Mouse (Mus musculus): ENCODE measurements around the gene Psd. TPM values are rescaled to one million over a fixed set of nuclear protein-coding genes. Genes with fewer than 3 reads are reported as not detected.

The Psd gene
- total RNA-seq, 2 experiments from 2014 or later, result 0.36 TPM; not detected in 1

GRCm38 (mm10) chr19:46308706-46309435 is 18.1 kb downstream of the Psd start:
- peak; percentile 52 for ATAC-seq (ENCODE audit: poor library complexity, severe bottlenecking)

GRCm38 (mm10) chr19:46308303-46308702 is 18.7 kb downstream of the Psd start:
- no peak for ATAC-seq (ENCODE audit: poor library complexity, severe bottlenecking)

GRCm38 (mm10) chr19:46307781-46308180 is 19.2 kb downstream of the Psd start:
- ATAC-seq (ENCODE audit: poor library complexity, severe bottlenecking), result no peak

GRCm38 (mm10) chr19:46306751-46307289 is 20.1 kb downstream of the Psd start:
- no peak for ATAC-seq (ENCODE audit: poor library complexity, severe bottlenecking)

GRCm38 (mm10) chr19:46306268-46306610 is 20.7 kb downstream of the Psd start:
- no peak for ATAC-seq (ENCODE audit: poor library complexity, severe bottlenecking)

- peak; percentile 67 for ATAC-seq (ENCODE audit: poor library complexity, severe bottlenecking)
Observed at GRCm38 (mm10) chr19:46305432-46306267, 21.3 kb downstream of the Psd start.

- ATAC-seq (ENCODE audit: poor library complexity, severe bottlenecking), result peak; percentile 30
Observed at GRCm38 (mm10) chr19:46304908-46305333, 22.0 kb downstream of the Psd start.

GRCm38 (mm10) chr19:46304216-46304841 is 22.6 kb downstream of the Psd start, which contains the start of gene Nfkb2:
Gene Nfkb2, plus strand, starts transcription at chr19:46304320.
- ATAC-seq (ENCODE audit: poor library complexity, severe bottlenecking), result peak; percentile 73

- ATAC-seq (ENCODE audit: poor library complexity, severe bottlenecking), result no peak
Observed at GRCm38 (mm10) chr19:46303251-46304215, 23.4 kb downstream of the Psd start.

- ATAC-seq (ENCODE audit: poor library complexity, severe bottlenecking), result no peak
Observed at GRCm38 (mm10) chr19:46302551-46302950, 24.4 kb downstream of the Psd start.

GRCm38 (mm10) chr19:46300294-46301045 is 26.5 kb downstream of the Psd start:
- ATAC-seq (ENCODE audit: poor library complexity, severe bottlenecking), result no peak

GRCm38 (mm10) chr19:46296938-46297337 is 30.0 kb downstream of the Psd start:
- ATAC-seq (ENCODE audit: poor library complexity, severe bottlenecking), result no peak

GRCm38 (mm10) chr19:46290535-46291105 is 36.3 kb downstream of the Psd start:
- ATAC-seq (ENCODE audit: poor library complexity, severe bottlenecking), result no peak

- ATAC-seq (ENCODE audit: poor library complexity, severe bottlenecking), result no peak
Observed at GRCm38 (mm10) chr19:46287566-46287965, 39.4 kb downstream of the Psd start.

GRCm38 (mm10) chr19:46286926-46287325 is 40.0 kb downstream of the Psd start:
- ATAC-seq (ENCODE audit: poor library complexity, severe bottlenecking), result no peak

GRCm38 (mm10) chr19:46286047-46286446 is 40.9 kb downstream of the Psd start:
- ATAC-seq (ENCODE audit: poor library complexity, severe bottlenecking), result no peak

- no peak for ATAC-seq (ENCODE audit: poor library complexity, severe bottlenecking)
Observed at GRCm38 (mm10) chr19:46285631-46286030, 41.3 kb downstream of the Psd start.

GRCm38 (mm10) chr19:46284686-46285085 is 42.3 kb downstream of the Psd start:
- no peak for ATAC-seq (ENCODE audit: poor library complexity, severe bottlenecking)

All from megakaryocyte, adult 5-6 weeks (primary cell).